Mouse (Mus musculus): ENCODE measurements around the gene Hbb-bs. TPM values are rescaled to one million over a fixed set of nuclear protein-coding genes. Genes with fewer than 3 reads are reported as not detected.
A peak's percentile ranks its signal among the peaks of the same experiment; 100 is the strongest.

The Hbb-bs gene
- polyA plus RNA-seq (2015; fragmentation: Nextera tagmentation; extraction: Ambion mirVana): 8,336 and 14,080 TPM in 2 replicates

DNA sequence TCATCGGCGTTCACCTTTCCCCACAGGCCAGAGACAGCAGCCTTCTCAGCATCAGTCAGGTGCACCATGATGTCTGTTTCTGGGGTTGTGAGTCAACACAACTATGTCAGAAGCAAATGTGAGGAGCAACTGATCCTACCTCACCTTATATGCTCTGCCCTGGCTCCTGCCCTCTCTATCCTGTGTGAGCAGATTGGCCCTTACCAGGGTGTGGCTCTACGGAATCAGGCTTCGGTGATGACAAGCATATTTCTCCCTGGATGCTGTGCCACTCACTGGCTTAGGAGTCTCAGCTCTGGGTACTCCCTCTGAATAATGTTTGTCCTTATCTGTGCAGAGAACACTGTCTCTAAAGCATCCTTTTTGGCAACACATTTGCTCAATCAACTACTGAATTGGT lies at the start of gene Hbb-bs:
Gene Hbb-bs, minus strand, starts transcription at position 289 of the 400 bp plus-strand sequence.
- Histone ChIP-seq H3K9me3 (no peaks in the 10 kb centered on the region), H3K27me3 (replicated peaks) (no peaks in the 10 kb centered on the region), H3K4me3 (replicated peaks) (no peak within 1 kb of the TSS), H3K4me2 (no peak within 1 kb of the TSS), H3K9ac (no peak within 1 kb of the TSS), H3K4me1 (no peaks in the 10 kb centered on the region), H3K27ac (no peak within 1 kb of the TSS), H3K36me3 (no peaks in the 10 kb centered on the region)
- peak; percentile 91 for ATAC-seq (ENCODE audit: insufficient read depth, low FRiP score, low read depth)
- WGBS: 89% methylated on average over 4 of the region's 4 CpGs

DNA sequence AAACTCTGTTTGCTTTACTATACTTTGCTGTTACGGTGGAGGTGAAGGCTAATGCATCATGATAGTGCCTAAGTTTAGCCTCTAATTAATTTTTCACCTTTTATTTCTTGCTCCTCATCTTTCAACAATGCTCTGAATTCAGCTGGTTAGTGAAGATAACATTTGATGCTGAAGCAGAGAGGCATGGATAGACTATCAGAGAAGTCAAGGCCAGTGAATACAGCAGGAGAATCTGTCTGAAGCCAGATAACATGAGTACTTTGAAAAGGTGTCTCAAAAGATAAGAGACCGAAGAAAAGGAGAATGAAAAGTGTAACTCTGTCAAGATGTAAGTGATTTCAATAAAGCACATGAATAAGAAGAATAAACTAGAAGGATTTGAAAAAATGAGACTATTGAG lies 49.2 kb upstream of the Hbb-bs start:
- ATAC-seq (ENCODE audit: insufficient read depth, low FRiP score, low read depth): peak; percentile 86; the same call in 1 of the 2 replicates
- no peaks in the 10 kb centered on the region for H3K36me3 ChIP-seq
- H3K27me3 ChIP-seq (replicated peaks): no peaks in the 10 kb centered on the region
- 71% methylated on average over 2 of the region's 2 CpGs for WGBS
- no peak overlapping the region for H3K4me3 ChIP-seq (replicated peaks)
- no peak overlapping the region for H3K9ac ChIP-seq
- no peaks in the 10 kb centered on the region for H3K4me1 ChIP-seq
- H3K9me3 ChIP-seq: no peaks in the 10 kb centered on the region
- H3K27ac ChIP-seq: no peak overlapping the region
- no peak overlapping the region for H3K4me2 ChIP-seq

- 40% methylated on average over 5 of the region's 5 CpGs for WGBS
- H3K36me3 ChIP-seq: no peaks in the 10 kb centered on the region
- no peaks in the 10 kb centered on the region for H3K4me1 ChIP-seq
- no peak for ATAC-seq (ENCODE audit: insufficient read depth, low FRiP score, low read depth)
- H3K27ac ChIP-seq: no peak overlapping the region
- no peaks in the 10 kb centered on the region for H3K9me3 ChIP-seq
- no peaks in the 10 kb centered on the region for H3K27me3 ChIP-seq (replicated peaks)
- H3K4me3 ChIP-seq (replicated peaks): no peak overlapping the region
- H3K4me2 ChIP-seq: no peak overlapping the region
- H3K9ac ChIP-seq: no peak overlapping the region
Measured at GRCm38 (mm10) chr7:103874451-103874850, 46.6 kb upstream of the Hbb-bs start.

DNA sequence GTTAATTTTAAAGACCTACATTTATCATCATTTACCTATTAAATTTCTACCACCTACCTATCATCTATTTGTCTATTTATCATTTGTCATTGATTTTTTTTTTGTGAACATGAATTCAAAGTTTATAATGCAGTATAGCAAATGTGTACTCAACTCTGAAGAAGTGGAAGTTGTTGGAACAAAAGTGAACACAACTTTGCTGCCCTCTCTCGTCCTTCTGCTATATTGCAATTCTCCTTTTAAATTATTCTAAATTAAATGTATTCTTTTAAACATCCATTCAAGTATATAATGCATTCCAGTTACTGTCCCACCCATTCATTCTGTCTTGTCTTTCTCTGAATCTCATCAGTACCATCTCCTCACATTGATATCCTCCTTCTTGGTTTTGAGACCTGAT lies 45.2 kb upstream of the Hbb-bs start:
- Histone ChIP-seq H3K36me3 (no peaks in the 10 kb centered on the region), H3K27me3 (replicated peaks) (no peaks in the 10 kb centered on the region), H3K4me3 (replicated peaks) (no peak overlapping the region), H3K4me2 (no peak overlapping the region), H3K9ac (no peak overlapping the region), H3K9me3 (no peaks in the 10 kb centered on the region), H3K27ac (no peak overlapping the region), H3K4me1 (no peaks in the 10 kb centered on the region)
- ATAC-seq (ENCODE audit: insufficient read depth, low FRiP score, low read depth): no peak
- WGBS: 0% methylated on average over 1 of the region's 1 CpGs

DNA sequence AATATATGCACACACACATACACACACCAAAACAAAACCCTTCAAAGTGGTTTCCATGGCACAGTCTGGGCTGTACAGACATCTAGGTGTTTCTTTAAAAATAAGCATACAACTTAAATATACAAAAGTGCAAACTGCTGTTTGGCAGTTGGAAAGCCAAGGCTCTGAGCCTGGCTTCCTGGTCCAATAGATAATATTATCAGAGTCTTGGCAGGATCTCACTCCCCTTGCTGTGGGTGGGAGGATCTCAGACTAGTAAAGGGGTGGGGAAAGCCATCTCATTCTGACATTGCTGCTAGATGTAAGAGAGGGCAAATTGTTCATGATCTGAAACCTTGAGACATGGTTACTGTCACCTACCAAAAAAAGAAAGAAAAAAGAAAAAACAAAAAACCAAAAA lies 42.8 kb upstream of the Hbb-bs start:
- H3K9ac ChIP-seq: no peak overlapping the region
- H3K27ac ChIP-seq: no peak overlapping the region
- H3K36me3 ChIP-seq: no peaks in the 10 kb centered on the region
- no peaks in the 10 kb centered on the region for H3K9me3 ChIP-seq
- H3K4me3 ChIP-seq (replicated peaks): no peak overlapping the region
- H3K4me1 ChIP-seq: no peaks in the 10 kb centered on the region
- peak; percentile 85; the same call in 1 of the 2 replicates for ATAC-seq (ENCODE audit: insufficient read depth, low FRiP score, low read depth)
- no peaks in the 10 kb centered on the region for H3K27me3 ChIP-seq (replicated peaks)
- no peak overlapping the region for H3K4me2 ChIP-seq

DNA sequence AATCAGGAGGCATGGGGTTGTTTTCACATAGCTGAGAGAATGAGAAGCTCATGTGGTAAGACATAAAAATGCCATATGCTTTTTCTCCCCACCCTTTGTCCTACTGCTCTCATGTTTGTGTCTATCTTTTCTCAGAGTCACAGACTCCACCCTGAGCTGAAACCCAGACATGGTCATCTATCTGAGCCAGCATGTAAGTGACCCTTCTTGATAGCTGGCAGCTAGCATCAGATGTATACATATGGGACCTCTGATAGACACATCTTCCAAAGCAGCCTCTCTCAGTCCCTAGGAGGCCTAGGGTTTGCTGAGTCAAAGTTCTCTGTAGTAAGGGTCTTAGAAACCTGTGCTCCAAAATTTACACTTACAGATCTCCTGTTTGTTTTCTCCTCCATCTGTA lies 37.8 kb upstream of the Hbb-bs start:
- ATAC-seq (ENCODE audit: insufficient read depth, low FRiP score, low read depth): peak; percentile 94

DNA sequence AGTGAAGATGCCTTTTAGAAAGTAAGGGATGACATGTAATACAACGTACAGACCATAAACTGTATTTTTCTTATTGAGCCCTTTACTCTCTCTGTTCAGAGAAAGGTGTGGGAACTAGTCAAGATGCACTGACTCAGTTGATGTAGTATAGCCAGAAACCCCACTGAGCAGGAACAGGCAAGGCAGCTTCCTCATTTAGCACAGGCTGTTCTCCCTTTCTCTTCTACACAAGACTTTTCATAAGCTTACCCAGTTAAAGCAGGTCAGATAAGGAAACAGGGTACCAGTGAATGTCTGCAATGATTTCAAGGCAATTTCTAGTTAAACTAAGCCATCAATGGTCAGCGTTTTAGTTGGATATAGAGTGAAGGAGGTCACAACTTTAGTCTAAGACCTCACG lies 33.6 kb upstream of the Hbb-bs start:
- no peaks in the 10 kb centered on the region for H3K27me3 ChIP-seq (replicated peaks)
- ATAC-seq (ENCODE audit: insufficient read depth, low FRiP score, low read depth): no peak
- WGBS: 75% methylated on average over 3 of the region's 3 CpGs

More for the DNA sequence above, 37.8 kb upstream of the Hbb-bs start:
- Histone ChIP-seq H3K36me3 (no peaks in the 10 kb centered on the region), H3K9me3 (no peaks in the 10 kb centered on the region), H3K4me2 (no peak overlapping the region), H3K4me1 (no peaks in the 10 kb centered on the region), H3K4me3 (replicated peaks) (no peak overlapping the region), H3K27ac (no peak overlapping the region), H3K27me3 (replicated peaks) (no peaks in the 10 kb centered on the region), H3K9ac (no peak overlapping the region)

DNA sequence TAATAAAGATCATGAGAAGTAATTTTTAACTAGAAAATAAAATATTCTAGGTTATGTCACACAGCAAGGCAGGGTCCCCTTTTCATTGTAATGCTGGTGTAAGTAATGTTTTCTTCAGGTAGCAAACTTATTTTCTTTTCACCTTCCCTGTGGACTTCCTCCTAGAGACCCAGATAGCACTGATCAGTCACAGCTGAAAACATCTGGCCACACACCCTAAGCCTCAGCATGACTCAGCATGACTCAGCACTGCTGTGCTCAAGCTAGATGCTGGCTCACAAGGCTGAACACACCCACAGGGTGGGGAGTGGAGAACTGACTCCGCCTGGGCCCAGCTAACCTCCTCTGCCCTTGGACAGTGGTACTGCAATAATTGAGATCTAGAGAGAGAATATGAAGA lies 33.0 kb upstream of the Hbb-bs start:
- Histone ChIP-seq H3K27me3 (replicated peaks) (no peaks in the 10 kb centered on the region), H3K27ac (no peak overlapping the region), H3K4me1 (no peaks in the 10 kb centered on the region), H3K9ac (no peak overlapping the region), H3K4me2 (no peak overlapping the region), H3K9me3 (no peaks in the 10 kb centered on the region), H3K4me3 (replicated peaks) (no peak overlapping the region), H3K36me3 (no peaks in the 10 kb centered on the region)
- peak; percentile 89 for ATAC-seq (ENCODE audit: insufficient read depth, low FRiP score, low read depth)
- WGBS: 36% methylated on average over 1 of the region's 1 CpGs

More for the DNA sequence above, 33.6 kb upstream of the Hbb-bs start:
- Histone ChIP-seq H3K4me2 (no peak overlapping the region), H3K4me1 (no peaks in the 10 kb centered on the region), H3K9me3 (no peaks in the 10 kb centered on the region), H3K4me3 (replicated peaks) (no peak overlapping the region), H3K9ac (no peak overlapping the region), H3K27ac (no peak overlapping the region), H3K36me3 (no peaks in the 10 kb centered on the region)

DNA sequence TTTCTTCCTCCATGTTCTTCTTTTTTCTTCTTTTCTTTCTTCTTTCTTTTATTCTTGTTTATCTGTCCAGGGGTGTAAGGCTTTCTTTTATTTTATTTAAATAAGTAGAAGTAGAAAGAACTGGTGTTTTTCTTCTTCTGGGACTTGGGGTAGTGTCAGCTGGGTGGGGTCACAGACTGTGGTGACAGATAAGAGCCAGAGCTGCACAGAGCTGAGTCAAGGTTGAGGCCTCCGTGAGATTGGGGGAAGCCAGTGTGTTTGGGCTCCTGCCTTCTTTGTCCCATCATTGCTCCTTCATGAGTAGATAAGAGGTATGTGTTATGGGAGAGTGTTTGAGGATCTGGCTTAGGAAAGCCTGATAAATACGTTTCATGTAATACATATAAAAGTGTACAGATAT lies 31.2 kb upstream of the Hbb-bs start:
- H3K36me3 ChIP-seq: no peaks in the 10 kb centered on the region
- H3K4me2 ChIP-seq: no peak overlapping the region
- ATAC-seq (ENCODE audit: insufficient read depth, low FRiP score, low read depth): peak; percentile 94
- no peak overlapping the region for H3K9ac ChIP-seq
- no peak overlapping the region for H3K4me3 ChIP-seq (replicated peaks)
- WGBS: 59% methylated on average over 2 of the region's 2 CpGs
- no peaks in the 10 kb centered on the region for H3K27me3 ChIP-seq (replicated peaks)
- H3K9me3 ChIP-seq: no peaks in the 10 kb centered on the region
- no peak overlapping the region for H3K27ac ChIP-seq
- no peaks in the 10 kb centered on the region for H3K4me1 ChIP-seq

- Histone ChIP-seq H3K4me2 (no peak overlapping the region), H3K27me3 (replicated peaks) (no peaks in the 10 kb centered on the region), H3K9ac (no peak overlapping the region), H3K4me1 (no peaks in the 10 kb centered on the region), H3K4me3 (replicated peaks) (no peak overlapping the region), H3K27ac (no peak overlapping the region), H3K36me3 (no peaks in the 10 kb centered on the region), H3K9me3 (no peaks in the 10 kb centered on the region)
- 49% methylated on average over 1 of the region's 1 CpGs for WGBS
- no peak for ATAC-seq (ENCODE audit: insufficient read depth, low FRiP score, low read depth)
Measured at GRCm38 (mm10) chr7:103854669-103855068, 26.8 kb upstream of the Hbb-bs start.

DNA sequence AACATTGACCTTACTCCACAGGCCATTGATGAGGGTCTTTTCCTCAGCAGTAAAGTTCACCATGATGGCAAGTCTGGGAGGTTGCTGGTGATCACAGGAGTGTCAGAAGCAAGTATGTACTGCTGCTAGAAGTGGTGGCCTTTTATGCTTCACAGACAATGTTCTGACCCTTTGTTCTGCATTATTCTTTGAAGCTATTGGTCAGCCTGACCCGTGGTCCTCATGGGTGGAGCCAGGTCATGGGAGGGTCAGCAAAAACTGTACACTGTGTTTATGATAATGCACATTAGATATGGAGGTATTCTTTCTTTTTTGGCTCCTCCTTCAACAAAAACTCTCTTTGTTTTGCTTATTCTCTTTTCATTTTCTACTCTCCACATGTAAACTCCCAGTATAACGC lies 25.2 kb upstream of the Hbb-bs start, which contains the start of gene Hbb-y:
Gene Hbb-y, minus strand, starts transcription at position 127 of the 400 bp plus-strand sequence.
- no peaks in the 10 kb centered on the region for H3K4me1 ChIP-seq
- no peak within 1 kb of the TSS for H3K9ac ChIP-seq
- no peaks in the 10 kb centered on the region for H3K36me3 ChIP-seq
- H3K27me3 ChIP-seq (replicated peaks): no peaks in the 10 kb centered on the region
- no peak within 1 kb of the TSS for H3K4me2 ChIP-seq
- no peak within 1 kb of the TSS for H3K4me3 ChIP-seq (replicated peaks)
- 57% methylated on average over 2 of the region's 2 CpGs for WGBS
- no peak within 1 kb of the TSS for H3K27ac ChIP-seq
- ATAC-seq (ENCODE audit: insufficient read depth, low FRiP score, low read depth): no peak
- H3K9me3 ChIP-seq: no peaks in the 10 kb centered on the region

GRCm38 (mm10) chr7:103844525-103845325 lies 16.8 kb upstream of the Hbb-bs start:
- H3K36me3 ChIP-seq: no peaks in the 10 kb centered on the region
- no peak overlapping the region for H3K27ac ChIP-seq
- no peaks in the 10 kb centered on the region for H3K9me3 ChIP-seq
- WGBS: 44% methylated on average over 1 of the region's 2 CpGs
- no peak overlapping the region for H3K9ac ChIP-seq
- H3K27me3 ChIP-seq (replicated peaks): no peaks in the 10 kb centered on the region
- no peak for ATAC-seq (ENCODE audit: insufficient read depth, low FRiP score, low read depth)
- no peak overlapping the region for H3K4me2 ChIP-seq
- H3K4me3 ChIP-seq (replicated peaks): no peak overlapping the region
- H3K4me1 ChIP-seq: no peaks in the 10 kb centered on the region

All from stomach, embryonic 15.5 days (tissue).